Mouse (Mus musculus): Measurements from ENCODE around the gene Vipr2.

Gene Vipr2

DNA sequence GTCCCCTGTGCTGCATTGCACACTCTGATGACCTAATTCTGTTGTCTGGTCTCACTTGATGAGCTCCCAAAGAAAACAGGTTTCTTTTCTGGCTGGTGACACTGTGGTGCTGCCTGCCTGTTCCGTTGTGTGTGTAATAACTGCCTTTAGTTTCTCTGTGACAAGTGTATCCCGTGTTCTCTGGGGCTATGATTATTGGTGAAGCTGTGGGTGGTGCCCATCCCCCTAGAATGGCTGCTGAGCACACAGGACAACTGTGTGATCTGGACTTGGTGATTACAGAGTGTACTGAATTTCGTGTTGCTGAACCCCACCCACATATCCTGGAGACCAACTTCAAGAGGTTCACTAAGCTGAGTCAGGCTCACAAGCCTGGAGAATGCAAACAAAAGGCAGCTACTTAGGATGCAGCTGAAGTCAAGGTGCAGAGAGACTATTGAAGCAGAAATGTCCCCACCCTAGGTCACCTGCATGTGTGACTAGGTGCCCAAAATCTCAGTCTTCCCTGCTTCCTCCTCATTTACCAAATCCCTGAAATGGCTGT is 18.9 kb downstream of the Vipr2 start:
- no peak for DNase-seq (ENCODE audit: low spot score in 2 of 2)

DNA sequence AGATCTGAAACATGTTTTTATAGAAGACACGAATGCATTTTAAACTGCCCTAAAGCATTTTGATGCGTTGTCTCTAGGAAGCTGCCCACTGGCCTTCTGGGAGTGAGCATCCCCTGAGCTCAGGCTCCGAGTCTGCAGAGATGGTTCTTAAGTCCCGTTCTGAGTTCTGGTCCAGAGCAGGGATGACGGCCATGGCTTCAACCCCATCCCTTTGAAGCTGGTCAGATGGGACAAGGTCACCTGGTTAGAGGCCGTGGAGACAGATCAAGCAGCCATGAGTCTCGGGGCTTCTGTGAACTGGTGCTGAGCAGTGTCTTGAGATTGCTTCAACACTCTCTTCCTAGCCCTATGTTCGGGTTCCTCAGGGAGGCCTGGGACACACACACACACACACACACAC is 19.6 kb downstream of the Vipr2 start:
- no peak for DNase-seq (ENCODE audit: low spot score in 2 of 2)

DNA sequence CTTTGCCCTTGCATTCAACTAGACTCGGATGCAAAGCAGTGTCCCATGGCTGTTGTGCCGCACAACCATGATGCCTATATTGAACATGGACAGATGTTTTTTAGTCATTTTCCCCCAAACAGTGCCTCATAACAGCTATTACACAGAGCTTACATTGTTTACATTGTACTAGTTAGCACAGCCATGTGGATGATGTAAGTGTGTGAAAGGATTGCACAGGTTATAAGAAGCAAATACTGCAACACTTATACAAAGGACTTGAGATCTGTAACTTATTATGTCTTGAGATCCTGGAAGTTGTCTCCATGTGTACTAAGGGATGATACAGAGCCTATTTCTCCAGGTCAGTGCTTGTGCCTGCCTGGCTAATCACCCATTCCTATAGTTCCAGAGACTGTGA is 24.4 kb downstream of the Vipr2 start:
- DNase-seq (ENCODE audit: low spot score in 2 of 2), result no peak

DNA sequence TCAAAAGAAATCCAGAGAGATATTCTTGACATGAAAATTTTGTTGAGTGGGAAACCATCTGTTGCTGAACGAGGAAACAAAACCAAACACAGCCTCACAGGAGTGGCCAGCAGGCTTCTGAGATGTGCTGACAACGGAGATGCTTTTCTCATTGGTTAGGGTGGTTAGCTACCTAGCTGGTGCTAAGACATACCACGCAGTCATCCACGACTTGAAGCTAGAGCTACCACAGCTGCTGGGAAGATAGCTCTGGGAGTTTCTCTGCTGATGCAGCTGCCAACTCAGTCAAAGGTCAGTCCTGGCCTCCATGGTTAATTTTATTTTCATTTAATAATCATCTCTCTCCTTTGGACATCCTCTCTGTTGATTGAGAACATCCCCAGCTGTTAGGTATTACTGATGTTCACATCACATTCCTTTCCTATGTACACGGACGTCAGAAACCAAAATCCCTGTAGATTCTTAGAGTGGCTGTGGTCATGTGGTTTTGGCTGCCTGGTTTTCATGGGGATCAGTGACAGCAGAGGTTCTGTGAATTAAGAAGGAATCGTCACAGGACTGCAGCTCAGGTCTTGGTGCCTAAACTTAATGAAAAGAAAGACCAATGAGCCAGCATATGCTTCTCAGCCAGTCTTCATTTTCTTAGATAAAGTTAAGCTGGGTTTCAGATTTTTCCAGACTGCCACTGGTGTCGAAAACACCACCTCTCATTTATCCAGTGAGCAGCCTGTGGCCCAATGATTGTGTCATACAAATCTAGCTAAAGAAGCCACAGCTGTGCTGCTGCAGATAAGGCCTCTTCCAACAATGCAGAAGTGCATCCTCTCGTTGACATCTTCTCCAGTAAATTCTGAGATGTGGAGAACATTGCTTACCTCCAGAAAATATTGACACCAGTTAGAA is 32.2 kb downstream of the Vipr2 start:
- DNase-seq (ENCODE audit: low spot score in 2 of 2), result no peak

DNA sequence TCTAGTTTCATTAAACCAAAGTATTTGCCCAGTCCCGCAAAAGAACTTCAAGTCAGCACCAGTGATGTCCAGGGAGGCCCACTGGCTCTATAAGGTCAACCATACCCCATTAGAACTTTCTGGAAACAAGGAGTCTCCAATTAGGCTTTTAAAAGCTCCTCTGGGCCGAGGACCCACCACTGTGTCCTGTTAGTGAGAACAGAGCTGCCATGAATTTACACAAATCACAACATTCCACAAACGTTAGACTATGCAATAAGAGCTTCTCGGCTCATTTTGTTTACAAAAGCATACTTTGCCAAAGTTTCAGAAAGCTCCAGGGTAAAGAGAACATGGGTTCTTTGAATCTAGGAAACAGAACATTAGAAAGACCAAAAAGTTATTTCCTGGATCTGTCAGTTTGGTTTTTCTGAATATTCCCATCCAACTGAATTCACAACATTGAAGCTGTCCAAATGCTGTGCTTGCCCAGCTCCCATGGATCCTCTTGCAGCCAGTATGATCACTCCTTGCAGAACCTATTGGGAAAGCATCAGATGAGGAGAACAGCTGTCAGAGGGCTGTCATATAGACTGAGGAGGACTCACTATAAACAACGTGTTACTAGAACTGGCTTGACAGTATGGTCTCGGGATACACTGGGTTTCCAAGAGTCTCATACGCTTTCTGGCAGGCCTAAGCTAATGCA is 33.6 kb downstream of the Vipr2 start:
- DNase-seq (ENCODE audit: low spot score in 2 of 2), result no peak

DNA sequence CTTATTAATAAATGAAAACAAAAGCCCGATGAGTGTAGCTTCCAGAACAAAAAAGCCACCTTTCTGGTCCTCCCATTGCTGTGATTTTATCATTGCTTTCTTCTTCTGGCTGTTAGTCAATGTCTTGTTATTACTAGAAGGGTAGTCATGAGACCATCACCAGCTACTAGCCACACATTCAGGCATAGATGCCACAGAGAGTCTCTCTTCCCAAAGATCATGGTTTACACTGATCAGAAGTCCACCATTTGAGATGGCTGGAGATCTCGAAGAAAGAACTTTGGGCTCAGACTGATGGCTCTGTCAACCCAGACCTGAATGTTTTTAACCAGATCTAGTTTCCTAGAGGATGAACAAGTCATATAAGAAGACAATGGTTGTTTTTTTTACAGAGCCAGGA is 38.3 kb downstream of the Vipr2 start:
- no peak for DNase-seq (ENCODE audit: low spot score in 2 of 2)

DNA sequence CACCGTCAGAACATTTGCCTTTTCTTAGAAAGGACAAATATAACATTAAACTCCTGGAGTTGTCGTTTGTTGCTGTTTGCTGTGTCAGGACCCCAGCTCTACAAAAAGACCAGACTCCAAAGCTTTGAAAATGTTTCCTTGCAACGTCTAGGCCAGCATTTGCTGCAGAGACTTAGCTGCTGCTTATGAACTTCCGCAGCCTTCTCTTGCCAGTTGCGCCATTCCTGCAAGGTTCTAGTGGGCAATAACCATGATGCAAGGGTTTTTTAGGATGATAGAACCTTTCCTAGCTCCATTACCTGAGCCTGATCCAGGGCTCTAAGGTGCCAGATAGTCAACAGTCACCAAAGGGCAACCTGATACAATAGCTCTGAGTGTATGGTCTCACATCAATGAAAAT is 38.9 kb downstream of the Vipr2 start:
- no peak for DNase-seq (ENCODE audit: low spot score in 2 of 2)

DNA sequence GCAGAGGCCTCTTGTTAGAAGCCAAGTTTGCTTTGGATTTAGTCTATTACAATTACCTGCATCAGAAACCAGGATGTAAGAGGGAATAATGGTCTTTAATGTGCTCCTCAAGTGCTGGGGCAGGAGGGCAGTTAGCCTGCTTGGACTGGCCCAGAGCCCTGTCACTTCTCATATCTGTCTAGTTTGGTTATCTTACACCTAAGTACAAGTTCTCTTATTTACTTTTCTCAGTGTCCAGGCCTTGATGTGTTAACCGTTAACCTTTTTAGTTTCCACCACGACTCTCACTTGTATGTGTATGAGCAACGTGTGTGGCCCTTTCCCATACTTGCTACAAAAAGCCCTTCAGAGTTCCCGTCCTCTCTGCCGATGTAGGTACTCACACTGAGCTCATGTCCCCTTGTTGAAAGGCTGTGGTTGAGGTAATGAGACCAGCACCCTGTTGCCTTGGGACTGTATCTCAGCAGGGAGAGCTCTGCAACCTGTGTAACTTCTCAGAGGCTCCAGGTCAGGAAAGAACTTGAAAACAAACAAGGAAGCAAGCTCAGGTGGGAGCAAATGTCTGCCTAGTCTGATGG is 39.9 kb downstream of the Vipr2 start:
- no peak for DNase-seq (ENCODE audit: low spot score in 2 of 2)

DNA sequence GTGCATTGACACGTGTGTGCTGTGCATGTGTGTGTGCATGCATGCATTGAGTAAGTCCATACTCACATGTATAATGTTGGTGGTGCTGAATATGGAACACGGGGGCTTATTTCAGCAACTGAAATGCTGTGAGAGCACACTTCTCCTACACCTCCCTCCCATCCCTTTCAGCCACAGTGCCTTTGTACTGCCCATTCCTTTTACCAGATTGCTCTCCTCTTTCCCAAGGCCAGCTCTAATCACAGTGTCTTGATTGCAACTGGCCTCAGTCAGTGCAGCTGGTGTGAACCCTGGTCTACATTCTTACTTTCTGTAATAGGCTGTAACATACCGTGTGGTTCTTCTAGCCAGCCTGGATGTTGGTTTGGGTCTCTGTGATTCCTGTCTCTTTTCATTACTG is 41.5 kb downstream of the Vipr2 start:
- no peak for DNase-seq (ENCODE audit: low spot score in 2 of 2)

DNA sequence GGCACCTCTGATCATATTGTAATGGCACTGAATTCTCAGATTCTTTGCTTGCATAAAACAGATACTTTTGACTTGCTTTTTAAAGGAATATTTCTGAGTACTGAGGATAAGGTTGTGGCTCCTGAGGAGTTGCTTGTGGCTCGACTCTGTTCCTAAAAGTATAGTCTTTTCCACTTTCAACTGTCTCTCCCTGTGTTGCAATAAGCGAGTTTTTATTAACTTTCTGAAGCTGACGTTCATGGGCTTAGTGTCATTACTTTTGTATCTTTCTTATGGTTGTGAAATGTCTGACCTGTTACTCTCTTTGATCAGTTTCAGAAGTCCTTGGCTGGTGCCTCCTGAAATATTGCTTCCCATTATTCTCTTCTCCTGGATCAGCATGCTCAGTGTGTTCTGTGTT is 46.3 kb downstream of the Vipr2 start:
- no peak for DNase-seq (ENCODE audit: low spot score in 2 of 2)

DNA sequence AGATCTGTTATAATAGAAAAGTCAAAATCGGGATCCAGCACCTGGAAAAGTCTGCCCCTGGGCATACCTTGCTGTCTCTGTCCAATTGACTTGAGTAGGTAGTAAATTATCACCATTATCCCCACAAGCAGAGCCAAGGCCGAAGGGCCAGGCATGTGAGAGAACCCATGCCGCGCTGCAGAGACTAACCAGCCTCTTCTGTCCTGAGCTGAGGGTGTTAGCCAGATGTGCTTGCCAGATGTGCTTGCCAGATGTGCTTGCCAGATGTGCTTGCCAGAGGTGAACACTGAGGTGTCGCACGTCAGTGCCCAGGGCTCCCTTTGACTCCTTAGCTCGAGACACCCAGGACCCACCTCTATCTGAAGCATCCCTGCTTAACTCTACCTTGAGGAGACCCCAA is 53.4 kb downstream of the Vipr2 start:
- DNase-seq (ENCODE audit: low spot score in 2 of 2), result no peak

DNA sequence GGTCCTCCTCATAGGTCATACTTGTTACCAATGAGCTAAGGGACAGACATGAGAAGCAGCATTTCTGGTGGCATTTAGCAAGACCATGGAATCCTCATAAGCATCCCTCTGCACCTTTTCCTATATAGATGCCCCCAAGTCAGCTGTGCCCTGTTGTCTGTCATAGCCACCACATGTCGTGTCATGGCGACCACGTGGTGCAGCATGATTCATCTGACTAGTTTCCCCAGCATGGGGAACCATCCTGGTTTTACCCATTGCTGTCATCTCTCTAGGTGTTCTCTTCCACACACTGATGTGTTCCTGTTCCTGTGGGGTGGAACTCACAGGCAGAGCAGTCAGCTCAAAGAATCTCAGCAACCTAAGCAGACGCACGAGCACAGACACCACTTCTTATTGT is 55.4 kb downstream of the Vipr2 start:
- DNase-seq (ENCODE audit: low spot score in 2 of 2), result no peak

DNA sequence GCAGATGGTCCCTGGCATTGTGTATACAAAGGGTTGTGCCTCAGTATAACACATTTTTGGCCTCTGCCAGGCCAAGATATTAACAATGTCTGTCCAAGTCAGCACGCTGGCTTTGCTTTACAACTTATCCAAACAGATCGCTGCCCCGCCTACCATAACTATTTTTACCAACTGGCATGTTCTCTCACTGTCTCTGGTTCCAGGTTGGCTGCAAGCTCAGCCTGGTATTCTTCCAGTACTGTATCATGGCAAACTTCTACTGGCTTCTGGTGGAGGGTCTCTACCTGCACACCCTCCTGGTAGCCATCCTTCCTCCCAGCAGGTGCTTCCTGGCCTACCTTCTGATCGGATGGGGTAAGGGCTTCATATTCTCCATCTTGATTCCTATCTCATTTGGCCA is 58.4 kb downstream of the Vipr2 start:
- DNase-seq (ENCODE audit: low spot score in 2 of 2), result no peak

DNA sequence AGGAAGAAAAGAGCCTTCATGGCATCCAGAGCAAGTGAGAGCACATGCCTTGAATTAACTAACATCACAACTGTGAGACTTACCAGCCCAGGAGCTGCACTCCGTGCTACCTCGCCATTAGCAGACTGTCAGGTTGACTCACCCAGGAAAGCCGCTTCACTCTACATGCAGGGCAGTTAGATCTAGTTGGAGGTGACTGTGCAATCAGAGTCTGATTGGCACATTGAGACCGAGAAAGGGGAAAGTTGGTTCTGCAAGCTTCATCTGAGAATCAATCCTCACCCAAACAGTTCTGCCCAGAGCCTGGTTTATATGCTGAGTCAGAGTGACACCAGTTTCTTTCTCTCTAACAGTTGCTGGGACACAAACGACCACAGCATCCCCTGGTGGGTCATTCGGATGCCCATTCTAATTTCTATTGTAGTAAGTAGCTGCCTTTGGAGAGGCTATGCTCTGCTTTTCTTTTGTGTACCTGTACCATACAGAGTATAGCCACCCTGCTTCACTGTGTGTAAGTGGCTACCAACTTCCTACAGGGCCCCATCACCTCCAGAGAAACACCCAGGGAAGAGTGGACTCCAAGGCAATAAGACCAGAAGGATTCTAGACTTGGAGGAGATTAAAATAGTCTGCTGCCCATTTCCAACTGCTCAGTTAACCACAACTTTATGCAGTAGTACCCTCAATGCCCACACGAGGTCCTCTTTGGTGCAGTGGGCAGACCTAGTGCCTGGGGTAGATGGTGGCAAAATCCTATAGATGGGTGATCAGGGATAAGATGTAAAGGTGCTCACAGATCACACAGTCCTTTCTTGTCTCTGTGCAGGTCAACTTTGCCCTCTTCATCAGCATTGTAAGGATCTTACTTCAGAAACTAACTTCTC is 61.0 kb downstream of the Vipr2 start:
- no peak for DNase-seq (ENCODE audit: low spot score in 2 of 2)

DNA sequence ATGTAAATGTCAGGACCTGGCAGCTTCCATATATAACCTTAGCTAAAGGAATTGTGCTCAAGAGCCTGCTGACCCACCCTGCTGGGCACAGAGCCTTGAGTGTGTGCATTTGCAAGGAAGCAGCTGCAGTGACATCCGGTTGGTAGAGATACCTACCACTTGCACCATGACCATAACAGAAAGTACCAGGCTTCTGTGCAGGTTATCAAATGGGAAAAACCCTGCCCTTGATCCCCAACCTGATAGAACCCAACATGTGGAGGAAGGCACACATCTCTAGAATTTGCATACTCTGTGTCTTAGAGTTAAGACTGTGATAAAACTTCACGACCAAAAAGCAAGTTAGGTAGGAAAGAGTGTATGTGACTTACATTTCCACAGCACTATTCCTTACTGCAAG is 63.1 kb downstream of the Vipr2 start:
- no peak for DNase-seq (ENCODE audit: low spot score in 2 of 2)

DNA sequence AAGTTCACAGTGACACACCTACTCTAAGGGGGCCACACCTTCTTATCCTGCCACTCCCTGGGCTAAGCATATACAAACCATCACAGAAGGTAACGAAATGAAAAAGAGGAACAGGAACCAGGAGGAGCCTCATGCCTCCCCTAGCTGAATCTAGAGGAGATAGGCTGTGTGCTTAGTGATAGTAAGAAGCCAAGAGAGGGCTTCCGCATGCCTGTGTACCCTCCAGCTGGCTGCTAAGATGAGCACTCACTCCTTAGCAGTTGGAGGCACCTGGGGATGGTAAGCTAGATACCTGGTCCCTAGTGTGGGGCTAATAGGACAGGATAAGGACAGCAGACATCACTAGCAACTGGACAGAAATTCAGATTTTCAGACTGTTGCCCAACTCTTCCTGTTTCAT is 64.3 kb downstream of the Vipr2 start:
- no peak for DNase-seq (ENCODE audit: low spot score in 2 of 2)

DNA sequence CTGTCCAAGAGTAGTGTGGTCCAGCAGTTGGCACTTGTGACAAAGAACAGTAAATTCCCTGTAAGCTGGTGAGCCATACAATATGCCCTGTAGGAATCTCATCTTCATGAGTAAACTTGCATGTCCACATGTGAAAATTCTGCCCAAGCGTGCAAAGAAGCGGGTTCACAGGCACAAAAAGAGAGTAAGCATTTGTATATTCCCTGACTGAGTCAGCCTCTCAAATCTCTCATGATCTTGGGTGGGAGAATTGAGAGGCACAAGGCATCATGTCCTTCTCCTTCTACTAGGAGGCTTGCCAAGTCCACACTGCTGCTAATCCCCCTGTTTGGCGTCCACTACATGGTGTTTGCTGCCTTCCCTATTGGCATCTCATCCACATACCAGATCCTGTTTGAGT is 64.9 kb downstream of the Vipr2 start:
- DNase-seq (ENCODE audit: low spot score in 2 of 2), result no peak

DNA sequence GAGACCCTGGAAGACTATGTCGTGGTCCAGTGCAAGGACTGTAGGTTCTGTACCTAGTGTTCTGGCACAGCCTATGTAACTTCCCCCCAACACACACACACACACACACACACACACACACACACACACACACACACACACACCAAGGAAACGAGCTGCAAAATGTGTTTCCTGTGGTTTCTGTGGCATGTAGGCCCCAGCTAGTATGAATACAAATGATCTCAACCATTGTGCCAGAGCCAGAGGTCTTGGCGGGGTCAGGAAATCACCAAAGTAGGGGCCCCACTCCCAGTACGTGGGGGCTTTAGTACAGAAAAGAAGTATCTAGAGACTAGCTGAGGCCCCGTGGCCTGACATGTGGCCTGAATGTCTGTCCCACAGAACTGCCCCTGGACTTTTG is 67.7 kb downstream of the Vipr2 start:
- no peak for DNase-seq (ENCODE audit: low spot score in 2 of 2)

DNA sequence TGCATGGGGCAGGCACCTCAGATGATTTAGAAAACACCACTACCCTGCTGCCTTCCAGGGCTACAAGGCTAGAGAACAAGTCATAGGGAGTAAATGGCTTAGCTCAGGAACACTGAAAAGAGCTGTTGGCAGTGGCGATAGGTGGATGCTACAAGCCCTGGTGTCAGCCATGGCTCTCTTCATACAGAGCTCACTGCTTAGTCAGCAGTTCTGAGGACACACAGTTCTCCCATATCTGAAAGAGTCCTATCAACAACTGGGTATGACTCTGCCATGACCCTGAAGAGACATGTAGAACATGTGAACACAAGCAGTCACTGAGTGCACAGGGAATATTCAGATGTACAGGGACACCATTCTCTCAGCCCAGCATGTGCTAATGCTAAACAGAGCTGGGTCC is 68.2 kb downstream of the Vipr2 start:
- DNase-seq (ENCODE audit: low spot score in 2 of 2), result no peak

DNA sequence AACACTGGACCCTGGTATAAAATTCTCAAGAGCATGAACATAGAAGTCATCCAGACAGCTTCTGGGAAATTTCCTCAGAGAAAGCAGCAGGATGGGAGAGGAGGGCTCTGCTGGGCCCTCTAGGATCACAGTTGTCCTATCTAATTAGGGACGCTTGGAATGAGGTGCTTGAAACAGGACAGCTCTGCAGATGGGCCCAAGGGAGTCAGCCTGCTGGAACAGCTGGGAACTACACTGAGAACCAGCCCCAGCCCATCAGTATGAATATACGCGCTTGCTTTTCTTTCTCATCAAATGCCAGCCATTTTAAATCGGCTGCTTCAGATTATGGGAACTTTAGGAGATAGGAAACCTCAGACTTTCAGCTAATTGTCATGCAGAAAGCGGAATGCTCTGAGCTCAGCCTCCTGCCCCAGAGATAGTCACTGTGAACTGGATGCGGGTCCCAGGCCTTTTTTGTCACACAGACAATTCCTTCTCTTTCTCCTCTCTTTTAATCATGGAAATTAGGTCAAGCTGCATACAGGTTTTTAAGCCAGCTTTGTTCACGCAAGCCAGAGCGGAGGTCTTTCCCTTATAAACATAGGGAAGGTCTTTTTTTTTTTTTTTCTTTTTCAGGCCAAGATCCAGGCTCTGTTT is 69.6 kb downstream of the Vipr2 start:
- DNase-seq (ENCODE audit: low spot score in 2 of 2), result no peak

DNA sequence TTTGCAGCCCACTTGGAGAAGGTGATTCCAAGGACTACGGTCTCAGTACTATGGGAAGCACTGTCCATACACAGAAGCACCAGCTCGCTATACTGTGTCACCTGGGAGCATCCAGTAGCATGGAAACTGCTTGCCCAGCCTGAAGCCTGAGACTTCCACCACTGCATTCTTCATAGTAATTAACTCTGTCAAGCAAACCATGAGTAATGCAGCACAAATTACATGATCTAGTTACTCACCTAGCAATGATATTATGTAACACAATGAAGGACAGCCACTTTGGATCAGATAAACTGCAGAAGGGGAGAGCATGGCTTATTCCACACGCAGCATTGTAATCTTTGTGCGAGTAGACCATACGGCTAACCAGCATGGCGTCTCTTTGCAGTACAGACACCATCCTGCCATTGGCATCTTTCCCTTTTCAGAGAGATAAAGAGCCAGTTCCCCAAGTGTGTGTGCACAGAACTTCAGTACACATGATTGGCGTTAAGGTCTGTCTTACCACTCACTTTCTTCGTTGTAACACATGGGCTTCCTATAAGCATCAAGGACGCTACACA is 75.4 kb downstream of the Vipr2 start:
- no peak for DNase-seq (ENCODE audit: low spot score in 2 of 2)

Data from frontal cortex, postnatal 25 days (tissue).